Mouse (Mus musculus) kidney, embryonic 16.5 days (tissue): Measurements from ENCODE around the gene Pde10a. TPM values are rescaled to one million over a fixed set of nuclear protein-coding genes. Genes with fewer than 3 reads are reported as not detected.
A peak's percentile ranks its signal among the peaks of the same experiment; 100 is the strongest.

Source experiments
- ATAC-seq: fragments of 200-750 bp; cut with Nextera tagmentation; 2 replicates; pipeline ENCODE4 v1.8.0; 2017; ENCODE audit warnings: moderate TSS enrichment; ENCODE audit not compliant: low FRiP score, low TSS enrichment
- H3K27ac ChIP-seq: fragments of 300-500 bp; sonication (generic); 2 replicates; pipeline ENCODE4 v1.5.1; 2014; ENCODE audit warnings: low read length
- H3K27me3 ChIP-seq: fragments of 300-500 bp; sonication (generic); 2 replicates; pipeline ENCODE4 v1.6.1; 2014; ENCODE audit warnings: low read length, control low read depth, mixed read lengths; ENCODE audit not compliant: insufficient read depth
- H3K36me3 ChIP-seq: fragments of 300-500 bp; sonication (generic); 2 replicates; pipeline ENCODE4 v1.6.1; 2014; ENCODE audit warnings: low read length, control low read depth, mixed read lengths; ENCODE audit not compliant: insufficient read depth
- H3K4me1 ChIP-seq: fragments of 300-500 bp; sonication (generic); 2 replicates; pipeline ENCODE4 v1.6.1; 2014; ENCODE audit warnings: low read length, control low read depth, mixed read lengths; ENCODE audit not compliant: insufficient read depth
- H3K4me2 ChIP-seq: fragments of 300-500 bp; sonication (generic); replicated peaks from 2 replicates; pipeline ENCODE4 v1.6.1; 2014; ENCODE audit warnings: low read depth, low read length
- H3K4me3 ChIP-seq: fragments of 300-500 bp; sonication (generic); 2 replicates; pipeline ENCODE4 v1.5.1; 2014; ENCODE audit warnings: mild to moderate bottlenecking, low read length
- H3K9ac ChIP-seq: fragments of 300-500 bp; sonication (generic); replicated peaks from 2 replicates; pipeline ENCODE4 v1.6.1; 2014; ENCODE audit warnings: low read length
- H3K9me3 ChIP-seq: fragments of 300-500 bp; sonication (generic); 2 replicates; pipeline ENCODE4 v1.6.1; 2016; ENCODE audit warnings: low read length, control low read depth
- WGBS: fragments of 180-500 bp; shearing (Covaris S2); extraction: QIAGEN DNeasy Blood & Tissue Kit; methylation state at CpG from one replicate; pipeline ENCODE4 v1.1.7; 2014; 5-methylcytosine and 5-hydroxymethylcytosine counted together
- polyA plus RNA-seq: library from polyadenylated mRNA; unstranded; fragments of >200 nt; fragmentation: Nextera tagmentation; extraction: Ambion mirVana; gene quantifications from 2 replicates; pipeline ENCODE4 v1.2.1, GENCODE M21; 2015

Gene Pde10a
- polyA plus RNA-seq, 1 experiment from 2014 or later, result 1.3 TPM

GRCm38 (mm10) chr17:8856430-8857371, 331.5 kb downstream of the Pde10a start:
- peak; percentile 87 for ATAC-seq
- H3K4me2 ChIP-seq, result peak overlapping the region; percentile 49
- no peak overlapping the region for H3K27ac ChIP-seq
- H3K4me1 ChIP-seq, result peaks cover 31% of the 10 kb centered on the region
- H3K4me3 ChIP-seq, result peak overlapping the region; percentile 33
- 15% methylated on average over 22 of the region's 22 CpGs for WGBS
- no peak overlapping the region; the same call in 1 of the 2 replicates for H3K9ac ChIP-seq
- H3K27me3 ChIP-seq, result no peaks in the 10 kb centered on the region
- H3K9me3 ChIP-seq, result no peaks in the 10 kb centered on the region
- no peaks in the 10 kb centered on the region for H3K36me3 ChIP-seq

GRCm38 (mm10) chr17:8858636-8859421, 333.7 kb downstream of the Pde10a start:
- no peak for ATAC-seq

GRCm38 (mm10) chr17:8859489-8859888, 334.3 kb downstream of the Pde10a start:
- H3K27ac ChIP-seq, result 0 out of 2 replicates have a peak overlapping the region, but pooled peaks have one; percentile 43
- WGBS, result 45% methylated on average over 4 of the region's 4 CpGs
- no peaks in the 10 kb centered on the region for H3K27me3 ChIP-seq
- H3K9ac ChIP-seq, result no peak overlapping the region
- no peak overlapping the region for H3K4me3 ChIP-seq
- no peaks in the 10 kb centered on the region for H3K9me3 ChIP-seq
- no peak for ATAC-seq
- no peaks in the 10 kb centered on the region for H3K36me3 ChIP-seq
- H3K4me2 ChIP-seq, result no peak overlapping the region
- peaks cover 33% of the 10 kb centered on the region for H3K4me1 ChIP-seq

More at GRCm38 (mm10) chr17:8858636-8859421, 333.7 kb downstream of the Pde10a start:
- Histone ChIP-seq H3K36me3 (no peaks in the 10 kb centered on the region), H3K27ac (no peak overlapping the region), H3K4me1 (peaks cover 31% of the 10 kb centered on the region), H3K9me3 (no peaks in the 10 kb centered on the region), H3K27me3 (no peaks in the 10 kb centered on the region), H3K4me3 (no peak overlapping the region), H3K9ac (no peak overlapping the region), H3K4me2 (no peak overlapping the region)
- 70% methylated on average over 23 of the region's 23 CpGs for WGBS

GRCm38 (mm10) chr17:8864638-8865497, 339.7 kb downstream of the Pde10a start:
- H3K36me3 ChIP-seq, result no peaks in the 10 kb centered on the region
- peak; percentile 60; the same call in 1 of the 2 replicates for ATAC-seq
- H3K9me3 ChIP-seq, result no peaks in the 10 kb centered on the region
- no peaks in the 10 kb centered on the region for H3K27me3 ChIP-seq
- H3K4me2 ChIP-seq, result no peak overlapping the region
- 58% methylated on average over 8 of the region's 8 CpGs for WGBS
- no peak overlapping the region for H3K27ac ChIP-seq
- no peak overlapping the region for H3K4me3 ChIP-seq
- no peak overlapping the region for H3K9ac ChIP-seq
- peaks cover 27% of the 10 kb centered on the region for H3K4me1 ChIP-seq

GRCm38 (mm10) chr17:8867331-8868237, 342.4 kb downstream of the Pde10a start:
- 73% methylated on average over 25 of the region's 25 CpGs for WGBS

GRCm38 (mm10) chr17:8869287-8869686, 344.1 kb downstream of the Pde10a start:
- 90% methylated on average over 10 of the region's 10 CpGs for WGBS
- H3K27ac ChIP-seq, result no peak overlapping the region
- no peaks in the 10 kb centered on the region for H3K9me3 ChIP-seq
- no peak overlapping the region for H3K4me2 ChIP-seq
- H3K27me3 ChIP-seq, result no peaks in the 10 kb centered on the region
- no peak for ATAC-seq
- H3K9ac ChIP-seq, result no peak overlapping the region
- H3K4me3 ChIP-seq, result no peak overlapping the region
- no peaks in the 10 kb centered on the region for H3K36me3 ChIP-seq
- H3K4me1 ChIP-seq, result peaks cover 24% of the 10 kb centered on the region

More at GRCm38 (mm10) chr17:8867331-8868237, 342.4 kb downstream of the Pde10a start:
- ATAC-seq, result no peak
- Histone ChIP-seq H3K27ac (no peak overlapping the region), H3K9ac (no peak overlapping the region), H3K36me3 (no peaks in the 10 kb centered on the region), H3K4me3 (no peak overlapping the region), H3K9me3 (no peaks in the 10 kb centered on the region), H3K4me2 (no peak overlapping the region), H3K4me1 (peaks cover 26% of the 10 kb centered on the region), H3K27me3 (no peaks in the 10 kb centered on the region)

- H3K4me2 ChIP-seq, result no peak overlapping the region
- H3K4me1 ChIP-seq, result peaks cover 24% of the 10 kb centered on the region
- no peak overlapping the region for H3K27ac ChIP-seq
- H3K27me3 ChIP-seq, result no peaks in the 10 kb centered on the region
- WGBS, result 41% methylated on average over 7 of the region's 7 CpGs
- H3K4me3 ChIP-seq, result no peak overlapping the region
- H3K36me3 ChIP-seq, result no peaks in the 10 kb centered on the region
- no peak overlapping the region for H3K9ac ChIP-seq
- no peak for ATAC-seq
- H3K9me3 ChIP-seq, result no peaks in the 10 kb centered on the region
Observed at GRCm38 (mm10) chr17:8870848-8871247, 345.7 kb downstream of the Pde10a start.

GRCm38 (mm10) chr17:8871396-8871795, 346.2 kb downstream of the Pde10a start:
- H3K27ac ChIP-seq, result no peak overlapping the region
- 84% methylated on average over 7 of the region's 7 CpGs for WGBS

More at GRCm38 (mm10) chr17:8871396-8871795, 346.2 kb downstream of the Pde10a start:
- Histone ChIP-seq H3K36me3 (no peaks in the 10 kb centered on the region), H3K27me3 (no peaks in the 10 kb centered on the region), H3K9ac (no peak overlapping the region), H3K4me1 (peaks cover 19% of the 10 kb centered on the region), H3K4me2 (no peak overlapping the region), H3K9me3 (no peaks in the 10 kb centered on the region), H3K4me3 (no peak overlapping the region)
- no peak for ATAC-seq
